Mouse (Mus musculus) mammary gland, adult 2 months (tissue): ENCODE measurements around the gene Echs1. TPM values are rescaled to one million over a fixed set of nuclear protein-coding genes. Genes with fewer than 3 reads are reported as not detected.

Source experiments
- polyA plus RNA-seq: library from polyadenylated mRNA; depleted of rRNA; stranded (reverse); fragments of >200 nt; gene quantifications from 2 replicates; pipeline ENCODE4 v1.2.3, GENCODE M21; 2012; ENCODE audit warnings: low replicate concordance; rRNA removed

Echs1 gene
- 146 and 200 TPM in 2 replicates for polyA plus RNA-seq

GRCm38 (mm10) chr7:140116329-140117054 is at the start of gene Echs1:
Gene Echs1, minus strand, starts transcription at chr7:140116476.

GRCm38 (mm10) chr7:140164664-140165063 is 48.4 kb upstream of the Echs1 start, which contains the start of gene Olfr522:
Gene Olfr522, minus strand, starts transcription at chr7:140164764.

GRCm38 (mm10) chr7:140154218-140154927 is 38.1 kb upstream of the Echs1 start, which contains the start of gene Sprn:
Gene Sprn, minus strand, starts transcription at chr7:140154877.

GRCm38 (mm10) chr7:140137135-140138020 is 21.1 kb upstream of the Echs1 start, which contains the start of gene Mtg1:
Gene Mtg1, plus strand, starts transcription at chr7:140137564.

GRCm38 (mm10) chr7:140115583-140116328 is 520 bp downstream of the Echs1 start, which contains the start of gene Paox:
Gene Paox, plus strand, starts transcription at chr7:140115799.

GRCm38 (mm10) chr7:140101993-140102860 is 14.0 kb downstream of the Echs1 start, which contains the start of gene Fuom:
Gene Fuom, minus strand, starts transcription at chr7:140102441.

GRCm38 (mm10) chr7:140092924-140093528 is 23.2 kb downstream of the Echs1 start, which contains the start of gene Prap1:
Gene Prap1, plus strand, starts transcription at chr7:140093395.

GRCm38 (mm10) chr7:140082242-140082678 is 34.0 kb downstream of the Echs1 start, which contains the start of gene Caly:
Gene Caly, minus strand, starts transcription at chr7:140082548.

Other genes starting within 250 kb of the Echs1 start
- 0.03 TPM in 1 of 2 replicates, not detected in the other for gene Kndc1, start 221.8 kb downstream of the Echs1 start, polyA plus RNA-seq
- gene Utf1, start 172.7 kb downstream of the Echs1 start, polyA plus RNA-seq = 0.37 and 0.98 TPM in 2 replicates
- gene 6430531B16Rik, start 137.7 kb downstream of the Echs1 start, polyA plus RNA-seq = 0.31 and 0.32 TPM in 2 replicates
- 18.5 and 20.3 TPM in 2 replicates for gene Adam8, start 123.9 kb downstream of the Echs1 start, polyA plus RNA-seq
- 51.1 and 130 TPM in 2 replicates for gene Zfp511, start 80.1 kb downstream of the Echs1 start, polyA plus RNA-seq
- 18.2 and 27.9 TPM in 2 replicates for gene Tubgcp2, start 79.8 kb downstream of the Echs1 start, polyA plus RNA-seq
- gene Msx3, start 67.4 kb downstream of the Echs1 start, polyA plus RNA-seq = 0.04 and 0.19 TPM in 2 replicates
- 0.11 TPM in 1 of 2 replicates, not detected in the other for gene Caly, start 33.9 kb downstream of the Echs1 start, polyA plus RNA-seq
- gene Prap1, start 23.1 kb downstream of the Echs1 start, polyA plus RNA-seq = not detected in 2 replicates
- 47.4 and 59.5 TPM in 2 replicates for gene Fuom, start 14.0 kb downstream of the Echs1 start, polyA plus RNA-seq
- gene Paox, start 677 bp downstream of the Echs1 start, polyA plus RNA-seq = 20.9 and 25.0 TPM in 2 replicates
- 31.2 and 62.7 TPM in 2 replicates for gene Mtg1, start 21.1 kb upstream of the Echs1 start, polyA plus RNA-seq
- gene Sprn, start 38.4 kb upstream of the Echs1 start, polyA plus RNA-seq = 0.70 and 0.87 TPM in 2 replicates
- gene Olfr522, start 48.3 kb upstream of the Echs1 start, polyA plus RNA-seq = not detected in 2 replicates
- 0.40 and 0.73 TPM in 2 replicates for gene Olfr523, start 56.7 kb upstream of the Echs1 start, polyA plus RNA-seq
- 0.13 TPM in 1 of 2 replicates, not detected in the other for gene Olfr524, start 89.5 kb upstream of the Echs1 start, polyA plus RNA-seq
- gene Cd163l1, start 101.8 kb upstream of the Echs1 start, polyA plus RNA-seq = 1.7 and 3.0 TPM in 2 replicates
- 3.4 and 4.5 TPM in 2 replicates for gene 5830411N06Rik, start 130.8 kb upstream of the Echs1 start, polyA plus RNA-seq
- gene Olfr525, start 204.4 kb upstream of the Echs1 start, polyA plus RNA-seq = not detected in 2 replicates
- gene Olfr527, start 217.5 kb upstream of the Echs1 start, polyA plus RNA-seq = not detected in 2 replicates
- 1.1 and 1.2 TPM in 2 replicates for gene Olfr60, start 245.2 kb upstream of the Echs1 start, polyA plus RNA-seq